Mouse (Mus musculus): ENCODE measurements around the gene Ciita.

Gene Ciita

GRCm38 (mm10) chr16:10544995-10545622, 65.2 kb downstream of the Ciita start, which contains the start of gene Clec16a:
Gene Clec16a, plus strand, starts transcription at chr16:10545339.
- peak; percentile 97 to 99 for DNase-seq (ENCODE audit: inconsistent age in 2 of 2, low spot score in 1 of 2)

DNA sequence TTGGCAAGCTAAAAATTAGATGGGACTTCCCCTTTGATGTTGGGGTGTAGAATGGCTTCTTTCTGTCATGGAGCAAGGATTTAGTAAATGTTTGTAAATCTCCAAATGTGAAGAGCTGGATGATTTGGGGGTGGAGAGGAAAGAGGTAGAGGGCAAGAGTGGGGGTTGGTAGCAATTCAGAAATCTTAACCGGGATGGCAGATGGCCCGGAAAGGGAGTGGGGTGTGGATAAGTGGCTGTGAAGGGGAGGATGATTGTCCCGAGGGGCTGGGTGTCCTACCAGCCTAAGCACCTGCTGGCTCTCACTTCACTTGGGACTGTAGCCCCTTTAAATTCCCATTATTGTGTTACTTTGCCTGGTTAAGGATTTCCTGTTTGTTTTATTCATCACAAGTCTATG, 67.0 kb downstream of the Ciita start:
- peak in 1 of 2 experiments; percentile 43 for DNase-seq (ENCODE audit: inconsistent age in 2 of 2, low spot score in 1 of 2)

DNA sequence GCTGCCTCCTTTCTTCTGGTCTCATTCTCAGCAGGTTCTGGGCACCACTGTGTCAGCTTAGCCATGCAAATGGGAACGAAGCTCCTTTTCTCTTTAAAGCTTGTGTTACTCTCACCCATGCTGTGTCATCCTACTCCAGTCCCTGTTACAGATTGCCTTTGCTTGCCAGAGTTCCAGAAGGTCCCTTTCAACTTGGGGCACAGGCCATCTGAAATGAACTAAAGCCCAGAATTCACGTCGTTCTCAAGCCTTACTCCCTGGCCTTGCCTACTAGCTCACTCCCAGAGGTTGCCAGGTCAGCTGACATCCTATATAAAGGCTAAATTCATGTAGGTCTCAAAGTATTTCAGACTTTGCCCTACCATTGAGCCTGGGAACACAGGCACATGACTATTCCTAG, 69.1 kb downstream of the Ciita start:
- DNase-seq (ENCODE audit: inconsistent age in 2 of 2, low spot score in 1 of 2), result peak in 1 of 2 experiments; percentile 26

DNA sequence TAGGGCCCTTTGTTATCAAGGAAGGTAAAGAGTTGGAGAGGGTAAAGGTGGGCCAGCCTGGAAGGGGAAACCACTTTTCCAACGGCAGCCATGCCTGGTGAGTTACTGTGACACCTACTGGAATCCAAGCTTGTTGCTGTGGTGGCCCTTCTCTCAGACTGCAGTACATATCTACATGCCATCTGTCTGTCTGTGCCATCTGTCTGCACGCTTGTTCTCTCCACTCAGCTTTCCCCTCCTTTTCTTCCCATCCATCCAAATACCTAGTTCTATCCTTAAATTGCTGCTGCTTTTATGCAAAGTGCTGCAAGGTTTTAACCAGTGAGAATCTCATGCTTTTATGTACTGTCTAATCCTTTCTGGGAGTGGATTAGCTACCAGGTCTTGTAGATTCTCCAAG, 69.7 kb downstream of the Ciita start:
- no peak for DNase-seq (ENCODE audit: inconsistent age in 2 of 2, low spot score in 1 of 2)

DNA sequence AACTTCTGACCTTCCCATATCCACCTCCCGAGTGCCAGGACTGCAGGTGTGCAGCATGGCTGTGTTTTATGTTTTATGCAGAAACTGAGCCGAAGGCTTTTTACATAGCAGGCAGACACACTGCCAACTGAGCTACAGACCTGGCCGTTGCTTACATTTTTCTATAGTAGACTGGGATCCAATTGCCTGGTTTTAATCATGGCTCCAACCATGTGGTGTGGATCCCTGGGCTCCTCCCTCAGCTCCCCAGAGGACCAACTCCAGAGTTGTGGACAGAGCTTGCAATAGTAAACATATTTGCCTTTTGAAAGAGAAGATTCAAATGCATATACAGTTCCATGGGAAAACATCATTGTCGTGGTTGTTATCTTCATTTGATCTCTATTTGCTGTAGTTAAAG, 71.7 kb downstream of the Ciita start:
- DNase-seq (ENCODE audit: inconsistent age in 2 of 2, low spot score in 1 of 2), result no peak

- no peak for DNase-seq (ENCODE audit: inconsistent age in 2 of 2, low spot score in 1 of 2)
These were observed 74.0 kb downstream of the Ciita start for GRCm38 (mm10) chr16:10553858-10554257.

DNA sequence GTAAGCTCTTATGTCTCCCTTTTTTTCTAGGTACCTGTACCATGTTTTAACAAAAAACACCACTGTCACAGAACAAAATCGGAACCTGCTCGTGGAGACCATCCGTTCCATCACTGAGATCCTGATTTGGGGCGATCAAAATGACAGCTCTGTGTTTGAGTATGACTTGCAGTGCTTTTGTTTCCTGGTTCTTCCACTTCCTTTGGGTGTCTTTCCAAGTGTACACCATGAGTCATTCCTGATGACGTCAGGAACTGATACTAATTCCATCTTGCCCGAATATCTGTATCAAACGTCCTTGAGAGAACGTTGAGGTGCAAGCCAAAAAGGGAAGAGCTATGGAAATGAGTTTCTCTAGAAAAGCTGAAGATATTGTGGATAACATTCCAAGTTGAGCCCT, 80.1 kb downstream of the Ciita start:
- peak; percentile 61 to 87 for DNase-seq (ENCODE audit: inconsistent age in 2 of 2, low spot score in 1 of 2)

DNA sequence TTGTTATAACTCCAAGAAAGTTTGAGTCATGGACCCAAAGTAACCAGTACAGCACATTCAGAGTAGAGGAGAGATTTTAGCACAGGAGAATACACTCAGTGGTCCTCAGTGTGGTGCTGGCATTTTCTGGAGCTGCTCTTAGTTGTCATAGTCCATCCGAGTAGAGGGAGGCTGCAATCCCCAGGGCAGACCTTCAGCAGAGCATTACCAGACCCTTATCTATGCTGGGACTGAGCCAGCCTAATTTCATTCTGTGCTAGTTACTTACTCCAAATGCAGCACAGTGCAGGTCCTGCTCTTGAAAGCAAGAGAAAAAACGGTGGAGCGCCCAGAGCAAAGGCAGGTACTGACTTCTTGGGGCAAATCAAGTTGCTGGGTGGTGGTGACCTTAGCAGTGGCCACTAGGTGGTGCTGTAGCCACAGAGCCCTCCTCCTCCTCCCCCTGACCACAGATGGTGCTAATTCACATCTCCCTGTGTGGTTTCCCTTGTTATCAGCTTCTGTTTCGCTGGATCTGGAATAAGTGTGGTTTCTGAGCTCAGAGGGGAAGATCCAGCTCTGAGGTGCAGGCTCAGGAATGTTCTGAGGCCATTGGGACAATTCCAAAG, 85.5 kb downstream of the Ciita start:
- DNase-seq (ENCODE audit: inconsistent age in 2 of 2, low spot score in 1 of 2), result peak; percentile 74 to 91

DNA sequence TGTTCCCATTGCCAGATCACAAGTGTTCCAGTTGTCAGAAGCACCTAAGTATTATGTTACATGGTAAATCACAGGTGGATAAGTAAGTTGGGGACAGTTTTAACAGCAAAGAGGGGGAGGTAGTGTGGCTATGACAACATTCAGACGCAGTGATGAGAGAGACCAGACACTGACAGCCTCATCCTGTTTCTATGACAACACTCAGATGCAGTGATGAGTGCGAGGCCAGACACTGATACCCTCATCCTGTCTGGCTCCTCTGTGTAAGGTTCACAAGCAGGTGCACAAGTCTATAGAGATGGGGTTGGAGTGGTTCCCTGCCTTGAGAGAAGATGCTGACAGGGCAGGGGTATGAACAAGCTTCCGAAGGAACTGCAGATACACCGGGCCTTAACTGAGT, 87.3 kb downstream of the Ciita start:
- DNase-seq (ENCODE audit: inconsistent age in 2 of 2, low spot score in 1 of 2), result peak in 1 of 2 experiments; percentile 2

GRCm38 (mm10) chr16:10569809-10570395, 90.0 kb downstream of the Ciita start:
- DNase-seq (ENCODE audit: inconsistent age in 2 of 2, low spot score in 1 of 2), result peak in 1 of 2 experiments; percentile 46

GRCm38 (mm10) chr16:10570708-10571107, 90.8 kb downstream of the Ciita start:
- peak; percentile 60 to 86 for DNase-seq (ENCODE audit: inconsistent age in 2 of 2, low spot score in 1 of 2)

- DNase-seq (ENCODE audit: inconsistent age in 2 of 2, low spot score in 1 of 2), result peak in 1 of 2 experiments; percentile 59
These were observed 92.0 kb downstream of the Ciita start for GRCm38 (mm10) chr16:10571820-10572219.

GRCm38 (mm10) chr16:10574936-10575335, 95.1 kb downstream of the Ciita start:
- peak in 1 of 2 experiments; percentile 35 for DNase-seq (ENCODE audit: inconsistent age in 2 of 2, low spot score in 1 of 2)

GRCm38 (mm10) chr16:10575915-10576314, 96.1 kb downstream of the Ciita start:
- DNase-seq (ENCODE audit: inconsistent age in 2 of 2, low spot score in 1 of 2), result peak in 1 of 2 experiments; percentile 53

DNA sequence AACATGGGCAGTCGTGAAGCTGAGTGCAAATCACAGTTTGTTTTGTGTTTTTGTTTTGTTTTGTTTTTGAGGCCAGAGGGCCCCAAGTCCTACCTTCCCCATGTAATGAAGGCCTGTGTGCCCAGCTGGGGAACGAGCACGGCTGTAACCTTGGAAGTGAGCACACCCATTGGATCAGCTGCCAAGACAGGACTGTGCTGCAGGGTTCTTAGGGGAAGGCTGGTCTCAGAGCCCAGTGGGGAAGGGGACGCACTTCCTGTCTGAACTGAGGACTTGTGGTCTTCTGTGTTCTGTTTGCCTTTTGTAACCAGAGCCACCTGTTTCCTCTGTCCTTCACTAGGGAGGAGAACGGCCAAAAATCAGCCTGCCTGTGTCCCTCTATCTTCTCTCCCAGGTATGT, 97.7 kb downstream of the Ciita start:
- peak; percentile 36 to 70 for DNase-seq (ENCODE audit: inconsistent age in 2 of 2, low spot score in 1 of 2)
